In the genomic region with DNA sequence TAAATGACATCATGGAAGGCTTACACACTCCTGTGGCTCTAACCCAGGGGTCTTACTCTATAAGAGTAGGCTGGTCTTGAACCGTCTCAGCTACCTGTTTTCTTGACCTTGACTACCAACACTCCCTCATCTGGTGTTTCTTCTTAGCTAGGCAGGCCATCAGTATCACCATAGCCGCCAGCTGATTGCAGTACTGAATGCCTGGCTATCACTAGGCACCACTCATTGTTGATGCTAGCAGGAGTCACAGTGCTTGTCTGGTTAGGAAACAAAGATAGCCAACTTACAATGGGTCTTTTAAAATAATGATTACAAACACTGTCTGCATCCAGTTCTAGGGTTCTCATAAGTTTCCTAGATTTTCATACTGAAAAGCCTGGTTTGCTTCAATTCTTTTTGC, we compare ENCODE assay signal across 19 mouse cellular contexts. TPM values are rescaled to one million over a fixed set of nuclear protein-coding genes. Genes with fewer than 3 reads are reported as not detected.
A peak's percentile ranks its signal among the peaks of the same experiment; 100 is the strongest.
DNase-seq lines count a peak whose midpoint lies in the region; ATAC-seq and TF ChIP-seq lines count a peak whose summit lies in the region.
"Had no signal": no experiment of that assay in that cellular context is flagged by ENCODE, and none has a peak within 500 bp of the region (broad histone marks: within the 10 kb centered on the region; RNA-seq: fewer than 3 reads in every experiment).

No protein-coding gene starts in this region.

- H3K36me3 ChIP-seq in limb, embryonic 12.5 days: no peaks in the 10 kb centered on the region
- H3K36me3 ChIP-seq in midbrain, embryonic 10.5 days: no peaks in the 10 kb centered on the region
- H3K36me3 ChIP-seq in midbrain, embryonic 16.5 days (ENCODE audit: control insufficient read depth, insufficient read depth, low read length): no peaks in the 10 kb centered on the region
- H3K36me3 ChIP-seq: neural tube, embryonic 15.5 days; stomach, embryonic 15.5 days had no signal

- H3K27ac ChIP-seq in layer of hippocampus, adult 2 months: peak overlapping the region; percentile 92
- H3K27ac ChIP-seq in limb, embryonic 12.5 days: peak overlapping the region; percentile 93
- H3K27ac ChIP-seq in midbrain, embryonic 10.5 days (replicated peaks): no peak overlapping the region
- no peak overlapping the region for H3K27ac ChIP-seq in midbrain, embryonic 16.5 days (ENCODE audit: low read length)
- H3K27ac ChIP-seq: neural tube, embryonic 15.5 days had no signal

- WGBS in limb, embryonic 12.5 days: 83% methylated on average over 2 of the region's 2 CpGs
- 67% methylated on average over 2 of the region's 2 CpGs for WGBS in midbrain, embryonic 10.5 days
- 74% methylated on average over 2 of the region's 2 CpGs for WGBS in midbrain, embryonic 16.5 days

- no peak for ATAC-seq in limb, embryonic 12.5 days (ENCODE audit: insufficient number of reproducible peaks, insufficient read depth, low FRiP score, low TSS enrichment, low read depth)
- peak; percentile 27 for ATAC-seq in megakaryocyte-erythroid progenitor cell, adult 5-6 weeks (replicated peaks; ENCODE audit: low FRiP score, low TSS enrichment, poor library complexity, severe bottlenecking)
- ATAC-seq in midbrain, embryonic 16.5 days: no peak

- H3K4me1 ChIP-seq in limb, embryonic 12.5 days (replicated peaks): peaks cover 29% of the 10 kb centered on the region
- peaks cover 25% of the 10 kb centered on the region for H3K4me1 ChIP-seq in midbrain, embryonic 10.5 days
- peaks cover 5% of the 10 kb centered on the region; the same call in 1 of the 2 replicates for H3K4me1 ChIP-seq in midbrain, embryonic 16.5 days (ENCODE audit: control insufficient read depth, insufficient read depth, low read length)

- no peak overlapping the region for H3K4me3 ChIP-seq in layer of hippocampus, adult 2 months
- H3K4me3 ChIP-seq in limb, embryonic 12.5 days (replicated peaks): no peak overlapping the region
- H3K4me3 ChIP-seq in midbrain, embryonic 10.5 days: no peak overlapping the region
- H3K4me3 ChIP-seq in midbrain, embryonic 16.5 days (ENCODE audit: low read depth, low read length): no peak overlapping the region
- H3K4me3 ChIP-seq: neural tube, embryonic 15.5 days; stomach, embryonic 15.5 days had no signal

- DNase-seq in layer of hippocampus, adult 2 months (ENCODE audit: low spot score in 2 of 2): no peak
- DNase-seq in layer of hippocampus, postnatal 14 days (ENCODE audit: low spot score in 2 of 2): no peak
- peak; percentile 63 for DNase-seq in R1 (ENCODE audit: low read depth, low spot score)
- no peak for DNase-seq in midbrain, embryonic 10.5 days (ENCODE audit: low spot score)
- DNase-seq: cerebellum, adult 11 months; kidney, adult 2 months; kidney, postnatal 25 days; lung, embryonic 14.5 days; retina, postnatal 1 day; spleen, adult 18-20 months; thymus, postnatal 36 days had no signal

- no peak overlapping the region for H3K4me2 ChIP-seq in limb, embryonic 12.5 days
- H3K4me2 ChIP-seq in midbrain, embryonic 16.5 days (ENCODE audit: low read length): no peak overlapping the region
- H3K4me2 ChIP-seq: lung, embryonic 14.5 days; neural tube, embryonic 15.5 days; stomach, embryonic 15.5 days had no signal

- no peak for TF ChIP-seq CTCF in layer of hippocampus, adult 2 months (conservative IDR thresholded peaks at IDR 0.05)

- H3K9ac ChIP-seq in limb, embryonic 12.5 days (replicated peaks): no peak overlapping the region
- no peak overlapping the region for H3K9ac ChIP-seq in midbrain, embryonic 16.5 days (ENCODE audit: low read depth, low read length)
- H3K9ac ChIP-seq: lung, embryonic 14.5 days; neural tube, embryonic 15.5 days; stomach, embryonic 15.5 days had no signal

- H3K9me3 ChIP-seq in limb, embryonic 12.5 days: no peaks in the 10 kb centered on the region
- no peaks in the 10 kb centered on the region for H3K9me3 ChIP-seq in midbrain, embryonic 10.5 days (replicated peaks)
- no peaks in the 10 kb centered on the region for H3K9me3 ChIP-seq in midbrain, embryonic 16.5 days (replicated peaks; ENCODE audit: control insufficient read depth, low read length, poor library complexity, severe bottlenecking)
- H3K9me3 ChIP-seq: neural tube, embryonic 15.5 days; stomach, embryonic 15.5 days had no signal

- no peaks in the 10 kb centered on the region for H3K27me3 ChIP-seq in limb, embryonic 12.5 days
- H3K27me3 ChIP-seq in midbrain, embryonic 10.5 days (ENCODE audit: low read depth, poor library complexity, severe bottlenecking): peaks cover 33% of the 10 kb centered on the region
- no peaks in the 10 kb centered on the region for H3K27me3 ChIP-seq in midbrain, embryonic 16.5 days (ENCODE audit: control insufficient read depth, insufficient read depth, low read depth, low read length)
- H3K27me3 ChIP-seq: neural tube, embryonic 15.5 days; stomach, embryonic 15.5 days had no signal

RNA-seq across cellular contexts. Expression of a gene that starts 4.7 kb away (rescaled TPM):
- 10 to 100 TPM; 23.1 to 33.0 TPM for total RNA-seq in layer of hippocampus, adult 2 months (2021)
- 10 to 100 TPM; 22.9 to 28.3 TPM for total RNA-seq in layer of hippocampus, postnatal 14 days (2021)
- 11.1 and 12.1 TPM in 2 replicates for polyA plus RNA-seq in limb, embryonic 12.5 days (2016; fragmentation: Nextera tagmentation; extraction: Ambion mirVana)
- total RNA-seq in megakaryocyte-erythroid progenitor cell, adult 5-6 weeks (2014; fragmentation: Nextera tagmentation): 68.0 and 80.3 TPM in 2 replicates
- total RNA-seq in megakaryocyte-erythroid progenitor cell, adult 5-6 weeks (2017): 45.0 and 62.2 TPM in 2 replicates
- polyA plus RNA-seq in midbrain, embryonic 10.5 days (2016; fragmentation: Nextera tagmentation; extraction: Ambion mirVana): 7.9 and 8.9 TPM in 2 replicates
- polyA plus RNA-seq in midbrain, embryonic 16.5 days (2015; fragmentation: Nextera tagmentation; extraction: Ambion mirVana): 3.1 and 3.5 TPM in 2 replicates

RNA-seq across cellular contexts. Expression of a gene that starts 34.3 kb away (rescaled TPM):
- under 1 TPM; 0.32 to 0.49 TPM for total RNA-seq in layer of hippocampus, adult 2 months (2021)
- under 1 TPM; 0.69 to 0.90 TPM for total RNA-seq in layer of hippocampus, postnatal 14 days (2021)
- 3.1 and 4.3 TPM in 2 replicates for polyA plus RNA-seq in limb, embryonic 12.5 days (2016; fragmentation: Nextera tagmentation; extraction: Ambion mirVana)
- total RNA-seq in megakaryocyte-erythroid progenitor cell, adult 5-6 weeks (2014; fragmentation: Nextera tagmentation): not detected in 2 replicates
- total RNA-seq in megakaryocyte-erythroid progenitor cell, adult 5-6 weeks (2017): not detected in 2 replicates
- 0.59 and 0.66 TPM in 2 replicates for polyA plus RNA-seq in midbrain, embryonic 10.5 days (2016; fragmentation: Nextera tagmentation; extraction: Ambion mirVana)
- polyA plus RNA-seq in midbrain, embryonic 16.5 days (2015; fragmentation: Nextera tagmentation; extraction: Ambion mirVana): 0.40 and 0.55 TPM in 2 replicates
- total RNA-seq: common myeloid progenitor, adult 5-6 weeks; granulocyte monocyte progenitor cell, adult 5-6 weeks; hematopoietic stem cell, adult 5-6 weeks had no signal

RNA-seq across cellular contexts. Expression of a gene that starts 43.9 kb away (rescaled TPM):
- total RNA-seq in layer of hippocampus, adult 2 months (2021): 1 to 10 TPM in 1 of 2 experiments, under 1 TPM in 1; 0.66 to 1.2 TPM
- total RNA-seq in layer of hippocampus, postnatal 14 days (2021): under 1 TPM; 0.52 to 0.71 TPM
- 0.48 TPM in 1 of 2 replicates, not detected in the other for polyA plus RNA-seq in limb, embryonic 12.5 days (2016; fragmentation: Nextera tagmentation; extraction: Ambion mirVana)
- not detected in 2 replicates for total RNA-seq in megakaryocyte-erythroid progenitor cell, adult 5-6 weeks (2014; fragmentation: Nextera tagmentation)
- not detected in 2 replicates for total RNA-seq in megakaryocyte-erythroid progenitor cell, adult 5-6 weeks (2017)
- 0.10 and 0.50 TPM in 2 replicates for polyA plus RNA-seq in midbrain, embryonic 10.5 days (2016; fragmentation: Nextera tagmentation; extraction: Ambion mirVana)
- 0.15 and 0.26 TPM in 2 replicates for polyA plus RNA-seq in midbrain, embryonic 16.5 days (2015; fragmentation: Nextera tagmentation; extraction: Ambion mirVana)
- total RNA-seq: common myeloid progenitor, adult 5-6 weeks; granulocyte monocyte progenitor cell, adult 5-6 weeks; hematopoietic stem cell, adult 5-6 weeks had no signal

RNA-seq across cellular contexts. Expression of a gene that starts 50.7 kb away (rescaled TPM):
- 10 to 100 TPM; 24.5 to 26.5 TPM for total RNA-seq in layer of hippocampus, adult 2 months (2021)
- total RNA-seq in layer of hippocampus, postnatal 14 days (2021): 10 to 100 TPM; 25.5 to 27.7 TPM
- polyA plus RNA-seq in limb, embryonic 12.5 days (2016; fragmentation: Nextera tagmentation; extraction: Ambion mirVana): 95.6 and 99.6 TPM in 2 replicates
- 145 and 165 TPM in 2 replicates for total RNA-seq in megakaryocyte-erythroid progenitor cell, adult 5-6 weeks (2014; fragmentation: Nextera tagmentation)
- 179 and 207 TPM in 2 replicates for total RNA-seq in megakaryocyte-erythroid progenitor cell, adult 5-6 weeks (2017)
- 115 and 128 TPM in 2 replicates for polyA plus RNA-seq in midbrain, embryonic 10.5 days (2016; fragmentation: Nextera tagmentation; extraction: Ambion mirVana)
- 30.2 and 31.1 TPM in 2 replicates for polyA plus RNA-seq in midbrain, embryonic 16.5 days (2015; fragmentation: Nextera tagmentation; extraction: Ambion mirVana)

RNA-seq across cellular contexts. Expression of a gene that starts 57.5 kb away (rescaled TPM):
- total RNA-seq in layer of hippocampus, adult 2 months (2021): 10 to 100 TPM; 40.2 to 42.7 TPM
- 10 to 100 TPM; 23.1 to 25.0 TPM for total RNA-seq in layer of hippocampus, postnatal 14 days (2021)
- polyA plus RNA-seq in limb, embryonic 12.5 days (2016; fragmentation: Nextera tagmentation; extraction: Ambion mirVana): 66.1 and 68.1 TPM in 2 replicates
- total RNA-seq in megakaryocyte-erythroid progenitor cell, adult 5-6 weeks (2014; fragmentation: Nextera tagmentation): 61.5 and 97.6 TPM in 2 replicates
- total RNA-seq in megakaryocyte-erythroid progenitor cell, adult 5-6 weeks (2017): 50.3 and 54.5 TPM in 2 replicates
- 75.7 and 82.3 TPM in 2 replicates for polyA plus RNA-seq in midbrain, embryonic 10.5 days (2016; fragmentation: Nextera tagmentation; extraction: Ambion mirVana)
- polyA plus RNA-seq in midbrain, embryonic 16.5 days (2015; fragmentation: Nextera tagmentation; extraction: Ambion mirVana): 106 and 109 TPM in 2 replicates

Comparison
In these comparisons a context has a peak if more than half of its experiments do, and no peak if none do; other contexts are left out.
1. H3K27ac ChIP-seq: peak in layer of hippocampus, adult 2 months (single experiment) and limb, embryonic 12.5 days (single experiment); none in midbrain, embryonic 10.5 days (single experiment) and midbrain, embryonic 16.5 days (single experiment).